Mouse (Mus musculus) heart, postnatal 0 days (tissue): Measurements from ENCODE around the gene Aig1. TPM values are rescaled to one million over a fixed set of nuclear protein-coding genes. Genes with fewer than 3 reads are reported as not detected.

Experiments used
- ATAC-seq: fragments of 200-750 bp; cut with Nextera tagmentation; 2 replicates; pipeline ENCODE4 v1.8.0; 2017; ENCODE audit warnings: low read depth, moderate number of reproducible peaks, moderate library complexity; ENCODE audit not compliant: insufficient read depth
- DNase-seq: peaks from one replicate; pipeline ENCODE4 v3.0.0-alpha.2; 2016; ENCODE audit warnings: low spot score
- H3K27ac ChIP-seq: fragments of 300-500 bp; sonication (generic); 2 replicates; pipeline ENCODE4 v1.5.1; 2014; ENCODE audit warnings: low read depth, mild to moderate bottlenecking
- H3K27me3 ChIP-seq: fragments of 300-500 bp; sonication (generic); 2 replicates; pipeline ENCODE4 v1.6.1; 2014; ENCODE audit warnings: low read length, mixed read lengths; ENCODE audit not compliant: control insufficient read depth, insufficient read depth
- H3K36me3 ChIP-seq: fragments of 300-500 bp; sonication (generic); replicated peaks from 2 replicates; pipeline ENCODE4 v1.6.1; 2014; ENCODE audit warnings: low read length, mixed read lengths; ENCODE audit not compliant: control insufficient read depth, insufficient read depth
- H3K4me1 ChIP-seq: fragments of 300-500 bp; sonication (generic); 2 replicates; pipeline ENCODE4 v1.6.1; 2014; ENCODE audit warnings: antibody characterized with exemption; ENCODE audit not compliant: control insufficient read depth, insufficient read depth
- H3K4me2 ChIP-seq: fragments of 300-500 bp; sonication (generic); 2 replicates; pipeline ENCODE4 v1.6.1; 2014; ENCODE audit warnings: low read depth, mild to moderate bottlenecking, low read length, moderate library complexity
- H3K4me3 ChIP-seq: fragments of 300-500 bp; sonication (generic); 2 replicates; pipeline ENCODE4 v1.5.1; 2014; ENCODE audit warnings: low read depth, low read length
- H3K9ac ChIP-seq: fragments of 300-500 bp; sonication (generic); replicated peaks from 2 replicates; pipeline ENCODE4 v1.6.1; 2014; ENCODE audit warnings: low read depth, low read length, mixed read lengths
- H3K9me3 ChIP-seq: fragments of 300-500 bp; sonication (generic); replicated peaks from 2 replicates; pipeline ENCODE4 v1.6.1; 2016; ENCODE audit warnings: low read length; ENCODE audit not compliant: control insufficient read depth
- CTCF ChIP-seq: IDR thresholded peaks from 2 replicates; pipeline ENCODE4 v1.5.1; 2016; ENCODE audit warnings: antibody characterized with exemption, control low read depth, low read depth
- EP300 ChIP-seq: IDR thresholded peaks from 2 replicates; pipeline ENCODE4 v1.6.1; 2016; ENCODE audit warnings: antibody characterized with exemption, low read depth
- WGBS: fragments of 180-500 bp; shearing (Covaris S2); extraction: QIAGEN DNeasy Blood & Tissue Kit; methylation state at CpG from one replicate; pipeline ENCODE4 v1.1.7; 2014; 5-methylcytosine and 5-hydroxymethylcytosine counted together
- polyA plus RNA-seq: library from polyadenylated mRNA; unstranded; fragments of >200 nt; fragmentation: Nextera tagmentation; extraction: Ambion mirVana; gene quantifications from 2 replicates; pipeline ENCODE4 v1.2.1, GENCODE M21; 2015
- total RNA-seq: library from RNA; depleted of rRNA; stranded (reverse); fragments of >200 nt; gene quantifications from 2 replicates; pipeline ENCODE4 v1.2.3, GENCODE M21; 2014; ENCODE audit warnings: low replicate concordance; rRNA removed

Aig1 gene
- total RNA-seq (89.0 and 147 TPM in 2 replicates), polyA plus RNA-seq (77.4 and 81.4 TPM in 2 replicates)

DNA sequence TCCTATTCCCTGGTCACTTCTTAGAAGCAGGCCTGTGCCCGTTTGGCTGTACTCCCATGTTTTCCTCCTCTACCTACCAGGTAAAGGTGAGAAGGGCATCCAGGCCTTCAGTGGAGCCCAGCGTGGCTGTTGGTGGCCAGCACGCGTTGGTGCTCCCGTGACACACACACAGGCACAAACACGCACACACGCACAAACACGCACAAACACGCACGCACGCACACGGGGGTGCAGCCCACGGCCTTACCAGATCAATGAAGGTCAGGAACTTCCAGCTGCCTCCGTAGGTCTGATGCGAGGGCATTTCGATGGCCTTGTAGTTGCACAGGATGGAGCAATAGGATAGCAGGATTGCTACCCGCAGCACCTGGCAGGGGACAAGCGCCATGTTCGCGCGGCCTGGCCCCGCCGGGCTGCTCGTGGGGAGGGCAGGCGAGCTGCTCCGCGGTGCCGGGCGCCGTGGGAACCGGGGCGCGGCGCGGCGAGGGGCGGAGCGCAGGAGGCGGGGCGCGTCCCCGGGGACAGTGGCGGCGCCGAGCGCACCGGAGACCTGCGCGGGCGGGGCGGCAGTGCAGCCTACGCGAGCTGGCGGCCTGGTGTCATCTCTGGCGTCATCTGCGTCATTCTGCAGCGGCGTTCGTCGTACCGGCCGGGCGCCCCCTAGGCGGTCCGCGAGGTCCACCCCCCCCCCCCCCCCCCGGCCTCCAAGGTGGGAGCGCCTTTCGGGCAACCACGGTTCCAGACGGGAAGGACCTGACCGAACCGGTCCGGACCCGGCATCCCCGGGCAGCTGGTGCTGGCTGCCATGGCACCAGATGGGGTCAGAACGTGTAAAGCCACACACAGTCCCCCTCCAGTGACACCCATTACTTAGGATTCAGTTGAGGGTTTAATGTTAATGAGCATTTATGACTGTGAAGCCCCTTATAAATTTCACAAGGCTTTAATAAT, at the start of gene Aig1:
Gene Aig1 (minus strand): TSS at position 610 of the 951 bp plus-strand sequence.
- H3K27ac ChIP-seq: peak within 1 kb of the TSS; percentile 93
- peaks cover 4% of the 10 kb centered on the region for H3K9me3 ChIP-seq
- peak; percentile 69 for DNase-seq
- ATAC-seq: peak; percentile 87
- H3K27me3 ChIP-seq: no peaks in the 10 kb centered on the region
- peak within 1 kb of the TSS; percentile 92 for H3K4me3 ChIP-seq
- H3K36me3 ChIP-seq: no peaks in the 10 kb centered on the region
- peak within 1 kb of the TSS; percentile 89 for H3K9ac ChIP-seq
- WGBS: 2% methylated on average over 66 of the region's 77 CpGs
- H3K4me2 ChIP-seq: peak within 1 kb of the TSS; percentile 93
- TF ChIP-seq EP300 (no peak), CTCF (no peak)
- peaks cover 20% of the 10 kb centered on the region for H3K4me1 ChIP-seq

DNA sequence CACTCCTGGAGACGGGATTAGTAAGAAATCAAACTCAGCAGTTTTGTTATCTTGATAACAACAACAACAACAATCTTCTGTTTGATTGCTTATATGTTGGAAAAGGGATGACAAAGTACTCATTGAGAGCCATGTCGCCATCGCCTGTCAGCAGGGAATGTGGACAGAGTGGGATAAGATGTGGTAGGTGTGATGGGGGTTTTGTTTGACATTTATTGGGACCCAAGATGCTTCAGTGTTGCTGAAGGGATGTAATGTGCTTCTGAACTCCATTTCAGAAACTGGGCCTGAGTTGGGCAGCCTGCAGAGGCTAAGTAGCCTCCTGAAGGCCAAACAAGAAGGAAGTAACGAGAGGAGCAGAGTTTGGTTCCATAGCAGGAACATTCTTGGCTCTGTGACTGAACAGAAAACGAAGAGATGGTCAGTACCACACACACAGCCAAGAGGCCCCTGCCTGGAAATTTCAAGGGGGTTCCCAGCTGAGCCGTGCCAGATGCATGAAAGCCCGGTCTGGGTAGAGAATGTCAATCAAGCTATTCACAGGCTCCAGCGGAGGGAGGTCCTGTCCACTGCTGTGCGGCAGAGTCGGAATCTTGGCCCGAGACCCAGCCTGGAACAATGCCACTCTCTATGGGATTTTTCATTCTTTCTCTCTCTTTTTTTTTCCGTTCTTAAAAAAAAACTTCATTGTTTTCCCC, 48.0 kb upstream of the Aig1 start:
- H3K36me3 ChIP-seq: no peaks in the 10 kb centered on the region
- H3K9ac ChIP-seq: no peak overlapping the region
- H3K9me3 ChIP-seq: no peaks in the 10 kb centered on the region
- no peaks in the 10 kb centered on the region for H3K27me3 ChIP-seq
- no peak overlapping the region for H3K4me3 ChIP-seq
- H3K27ac ChIP-seq: no peak overlapping the region
- 30% methylated on average over 12 of the region's 12 CpGs for WGBS
- peak overlapping the region; percentile 13; the same call in 1 of the 2 replicates for H3K4me2 ChIP-seq
- DNase-seq: no peak
- ATAC-seq: peak; percentile 66
- TF ChIP-seq EP300 (no peak), CTCF (no peak)
- H3K4me1 ChIP-seq: no peaks in the 10 kb centered on the region

DNA sequence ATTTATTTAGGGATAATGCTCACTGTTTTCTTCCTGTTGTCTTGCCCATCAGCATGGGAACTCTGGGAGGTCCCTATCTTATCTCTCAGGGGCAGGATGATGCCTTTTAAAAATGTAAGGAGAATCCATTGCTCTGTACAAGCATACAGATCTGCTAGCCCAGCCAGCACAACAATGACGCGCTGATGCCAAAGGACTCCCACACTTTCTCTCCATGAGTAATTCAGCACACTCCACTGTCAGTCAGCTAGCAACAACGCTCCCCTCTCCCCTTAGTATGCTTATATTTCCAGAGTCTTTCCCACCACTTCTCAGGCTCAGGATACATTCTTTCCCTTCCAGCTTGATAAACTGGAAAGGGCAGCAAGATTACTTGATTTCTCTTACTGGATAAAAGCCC, 46.4 kb upstream of the Aig1 start:
- ATAC-seq: no peak
- no peak for DNase-seq
- Histone ChIP-seq H3K36me3 (no peaks in the 10 kb centered on the region), H3K9me3 (no peaks in the 10 kb centered on the region), H3K4me1 (no peaks in the 10 kb centered on the region), H3K4me2 (no peak overlapping the region), H3K4me3 (no peak overlapping the region), H3K27ac (no peak overlapping the region), H3K27me3 (no peaks in the 10 kb centered on the region), H3K9ac (no peak overlapping the region)
- WGBS: 44% methylated on average over 3 of the region's 3 CpGs
- TF ChIP-seq CTCF: no peak

DNA sequence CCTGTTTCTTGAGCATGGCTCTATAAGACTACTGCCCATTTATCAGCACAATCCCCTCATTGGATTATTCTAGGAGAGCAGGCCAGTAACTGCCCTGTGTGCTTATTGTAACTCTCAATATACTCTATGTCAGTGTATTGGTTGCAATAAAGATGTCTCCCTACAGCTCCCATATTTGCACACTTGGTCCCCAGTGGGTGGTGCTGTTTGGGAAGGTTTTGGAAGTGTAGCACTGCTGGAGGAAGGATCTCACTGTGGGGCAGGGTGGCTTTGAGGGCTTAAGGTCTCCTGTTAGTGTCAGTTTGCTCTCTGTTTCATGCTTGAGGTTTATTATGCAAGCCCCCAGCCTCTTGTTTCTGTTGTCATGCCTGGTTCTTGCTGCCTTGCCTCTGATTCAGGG, 44.9 kb upstream of the Aig1 start:
- Histone ChIP-seq H3K4me1 (no peaks in the 10 kb centered on the region), H3K27ac (no peak overlapping the region), H3K36me3 (no peaks in the 10 kb centered on the region), H3K27me3 (no peaks in the 10 kb centered on the region), H3K4me3 (no peak overlapping the region), H3K9me3 (no peaks in the 10 kb centered on the region; the same call in 1 of the 2 replicates), H3K9ac (no peak overlapping the region), H3K4me2 (no peak overlapping the region)
- no peak for ATAC-seq
- TF ChIP-seq CTCF (peak; percentile 39), EP300 (no peak)
- no peak for DNase-seq

DNA sequence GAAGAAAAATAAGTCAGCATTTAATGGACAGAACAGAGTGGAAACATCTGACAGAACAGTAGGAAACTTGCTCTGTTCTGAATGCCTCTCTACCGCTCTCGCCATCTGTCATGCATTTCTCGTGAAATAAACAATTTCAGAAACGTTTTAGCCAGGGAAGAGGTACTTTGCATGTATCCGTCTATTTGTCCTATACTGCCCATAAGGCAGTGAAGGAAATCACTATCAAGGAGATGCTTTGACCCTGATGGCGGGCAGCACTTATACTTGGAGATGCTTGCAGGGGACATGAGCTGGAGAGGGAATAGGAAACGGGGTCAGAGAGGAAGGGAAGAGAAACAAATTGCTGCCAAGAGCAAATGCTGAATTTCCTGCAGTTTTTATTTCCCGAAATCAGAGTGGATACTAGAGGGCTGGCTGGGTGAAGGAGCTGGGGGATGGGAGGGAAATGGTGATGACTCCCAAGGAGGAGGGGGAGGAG, 37.5 kb upstream of the Aig1 start:
- ATAC-seq (no peak), DNase-seq (peak; percentile 18)
- H3K27me3 ChIP-seq: no peaks in the 10 kb centered on the region
- no peak overlapping the region for H3K27ac ChIP-seq
- no peak overlapping the region for H3K4me3 ChIP-seq
- H3K9me3 ChIP-seq: peaks cover 3% of the 10 kb centered on the region; the same call in 1 of the 2 replicates
- WGBS: 57% methylated on average over 8 of the region's 8 CpGs
- no peak overlapping the region for H3K4me2 ChIP-seq
- H3K9ac ChIP-seq: no peak overlapping the region
- no peaks in the 10 kb centered on the region for H3K36me3 ChIP-seq
- no peaks in the 10 kb centered on the region for H3K4me1 ChIP-seq
- TF ChIP-seq CTCF (no peak), EP300 (no peak)
